Mouse (Mus musculus): Measurements from ENCODE around the gene Tmem8b. TPM values are rescaled to one million over a fixed set of nuclear protein-coding genes. Genes with fewer than 3 reads are reported as not detected.

The Tmem8b gene
- polyA plus RNA-seq, 1 experiment from 2014 or later: 0.29 TPM

DNA sequence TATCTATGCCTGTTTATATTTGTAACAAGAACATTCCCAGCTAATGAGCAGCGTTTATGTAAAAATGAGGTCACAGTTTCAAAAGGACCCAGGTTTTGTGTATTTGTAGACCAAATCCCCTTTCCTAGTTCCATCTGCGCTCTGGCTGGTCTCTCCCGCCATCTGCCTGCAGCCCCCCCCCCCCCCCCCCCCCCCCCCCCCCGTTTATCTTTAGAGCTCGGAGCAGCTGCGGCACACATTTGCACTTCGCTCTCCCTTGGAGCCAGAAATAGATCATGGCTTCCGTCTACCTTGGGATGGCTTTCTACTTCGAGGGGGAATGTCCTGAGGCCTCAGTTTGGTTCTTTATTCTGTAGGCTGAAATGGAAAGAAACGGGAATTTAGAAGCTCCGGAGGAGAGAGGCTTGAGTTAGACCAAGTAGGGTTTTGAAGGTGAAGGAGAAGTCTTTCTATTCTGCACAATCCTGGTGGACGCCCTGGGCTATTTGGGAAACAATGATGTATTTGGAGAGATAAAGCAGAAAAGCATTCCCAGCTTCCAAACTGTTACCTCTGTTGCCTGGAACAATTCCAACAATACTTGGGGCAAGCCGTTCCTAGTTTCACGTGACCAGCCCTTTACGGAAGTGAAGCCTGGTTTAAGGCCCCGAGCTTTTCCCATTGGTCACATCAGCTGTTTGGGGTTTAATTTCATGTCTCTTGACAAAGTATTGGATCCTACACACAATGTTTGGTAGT is 51.9 kb downstream of the Tmem8b start:
- DNase-seq (no peak), ATAC-seq (no peak)
- Histone ChIP-seq H3K36me3 (replicated peaks; ENCODE audit: insufficient read depth, low read length) (no peaks in the 10 kb centered on the region), H3K9me3 (ENCODE audit: low read length) (no peaks in the 10 kb centered on the region), H3K4me3 (ENCODE audit: low read depth, low read length) (no peak overlapping the region), H3K27me3 (ENCODE audit: insufficient read depth, low read length) (no peaks in the 10 kb centered on the region), H3K4me1 (ENCODE audit: insufficient read depth) (no peaks in the 10 kb centered on the region), H3K9ac (replicated peaks) (no peak overlapping the region), H3K4me2 (ENCODE audit: low read depth, low read length) (no peak overlapping the region), H3K27ac (ENCODE audit: low read depth) (no peak overlapping the region)
- TF ChIP-seq EP300 (IDR thresholded peaks at IDR 0.05; ENCODE audit: low read depth) (no peak), CTCF (IDR thresholded peaks at IDR 0.05; ENCODE audit: low read depth) (no peak)
- 52% methylated on average over 14 of the region's 16 CpGs for WGBS (ENCODE audit: insufficient replicate concordance)

DNA sequence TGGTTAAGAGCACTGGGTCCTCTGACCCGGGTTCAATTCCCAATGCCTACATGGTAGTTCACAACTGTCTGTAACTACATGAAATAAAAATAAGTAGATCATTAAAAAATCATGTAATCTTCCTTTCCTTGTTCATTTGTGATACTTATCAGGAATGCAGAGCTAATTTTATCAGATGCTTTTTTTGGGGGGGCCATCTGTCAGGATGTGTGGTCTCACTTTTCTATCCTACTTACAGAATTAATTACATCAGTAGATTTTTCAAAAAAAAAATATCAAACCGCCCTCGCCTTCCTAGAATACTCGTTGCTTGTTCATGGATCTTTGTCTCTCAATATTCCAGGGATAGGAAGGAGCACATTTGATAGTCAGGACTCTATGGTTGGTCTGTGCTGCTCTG is 53.4 kb downstream of the Tmem8b start:
- Histone ChIP-seq H3K9me3 (ENCODE audit: low read length) (no peaks in the 10 kb centered on the region), H3K9ac (replicated peaks) (no peak overlapping the region), H3K4me2 (ENCODE audit: low read depth, low read length) (no peak overlapping the region), H3K27me3 (ENCODE audit: insufficient read depth, low read length) (no peaks in the 10 kb centered on the region), H3K4me3 (ENCODE audit: low read depth, low read length) (no peak overlapping the region), H3K4me1 (ENCODE audit: insufficient read depth) (no peaks in the 10 kb centered on the region; the same call in 1 of the 2 replicates), H3K27ac (ENCODE audit: low read depth) (no peak overlapping the region), H3K36me3 (replicated peaks; ENCODE audit: insufficient read depth, low read length) (no peaks in the 10 kb centered on the region)
- DNase-seq (no peak), ATAC-seq (no peak)
- WGBS (ENCODE audit: insufficient replicate concordance): 78% methylated on average over 4 of the region's 4 CpGs
- no peak for TF ChIP-seq EP300 (IDR thresholded peaks at IDR 0.05; ENCODE audit: low read depth)
- TF ChIP-seq CTCF (IDR thresholded peaks at IDR 0.05; ENCODE audit: low read depth): no peak

- no peak overlapping the region for H3K27ac ChIP-seq (ENCODE audit: low read depth)
- DNase-seq: no peak
- no peak overlapping the region for H3K4me3 ChIP-seq (ENCODE audit: low read depth, low read length)
- WGBS (ENCODE audit: insufficient replicate concordance): 20% methylated on average over 1 of the region's 1 CpGs
- no peak for ATAC-seq
- no peak overlapping the region for H3K4me2 ChIP-seq (ENCODE audit: low read depth, low read length)
- H3K27me3 ChIP-seq (ENCODE audit: insufficient read depth, low read length): no peaks in the 10 kb centered on the region
- H3K9ac ChIP-seq (replicated peaks): no peak overlapping the region
- H3K36me3 ChIP-seq (replicated peaks; ENCODE audit: insufficient read depth, low read length): no peaks in the 10 kb centered on the region
- peaks cover 2% of the 10 kb centered on the region for H3K4me1 ChIP-seq (ENCODE audit: insufficient read depth)
- no peak for TF ChIP-seq EP300 (IDR thresholded peaks at IDR 0.05; ENCODE audit: low read depth)
- peak; percentile 79 for TF ChIP-seq CTCF (IDR thresholded peaks at IDR 0.05; ENCODE audit: low read depth)
- no peaks in the 10 kb centered on the region for H3K9me3 ChIP-seq (ENCODE audit: low read length)
Measured at GRCm38 (mm10) chr4:43724764-43725163, 56.0 kb downstream of the Tmem8b start.

- Histone ChIP-seq H3K9ac (replicated peaks) (no peak overlapping the region), H3K36me3 (replicated peaks; ENCODE audit: insufficient read depth, low read length) (no peaks in the 10 kb centered on the region), H3K27ac (ENCODE audit: low read depth) (no peak overlapping the region), H3K4me1 (ENCODE audit: insufficient read depth) (peaks cover 2% of the 10 kb centered on the region), H3K9me3 (ENCODE audit: low read length) (no peaks in the 10 kb centered on the region), H3K4me2 (ENCODE audit: low read depth, low read length) (no peak overlapping the region), H3K4me3 (ENCODE audit: low read depth, low read length) (no peak overlapping the region), H3K27me3 (ENCODE audit: insufficient read depth, low read length) (no peaks in the 10 kb centered on the region)
- TF ChIP-seq EP300 (IDR thresholded peaks at IDR 0.05; ENCODE audit: low read depth) (no peak), CTCF (IDR thresholded peaks at IDR 0.05; ENCODE audit: low read depth) (no peak)
- 38% methylated on average over 12 of the region's 12 CpGs for WGBS (ENCODE audit: insufficient replicate concordance)
- DNase-seq (no peak), ATAC-seq (no peak)
Measured at GRCm38 (mm10) chr4:43726228-43726993, 57.6 kb downstream of the Tmem8b start.

DNA sequence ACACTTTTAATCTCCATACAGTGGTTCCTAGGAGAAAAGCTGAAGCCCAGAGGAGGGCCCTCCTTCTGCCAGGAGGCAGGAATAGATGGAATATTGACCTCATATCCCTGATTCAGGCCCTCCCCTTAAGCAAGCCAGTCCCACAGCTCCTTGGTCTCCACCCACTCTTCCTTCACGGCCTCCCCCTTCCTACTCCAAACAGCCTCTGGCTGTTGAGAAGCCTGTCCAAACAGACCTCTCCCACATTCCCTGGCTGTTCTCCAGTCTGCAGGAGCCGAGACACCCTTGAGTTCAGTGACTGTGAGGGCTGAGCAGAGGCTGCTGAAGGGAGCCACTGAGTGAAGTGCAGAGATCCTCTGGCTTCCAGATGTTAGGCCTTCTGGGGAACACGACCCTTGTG is 58.2 kb downstream of the Tmem8b start, which contains the start of gene Hrct1:
Hrct1 (plus strand) TSS at position 194 of the 400 bp plus-strand sequence.
- 39% methylated on average over 3 of the region's 3 CpGs for WGBS (ENCODE audit: insufficient replicate concordance)
- Histone ChIP-seq H3K4me3 (ENCODE audit: low read depth, low read length) (no peak within 1 kb of the TSS), H3K27ac (ENCODE audit: low read depth) (peak within 1 kb of the TSS; percentile 70), H3K4me2 (ENCODE audit: low read depth, low read length) (no peak within 1 kb of the TSS), H3K4me1 (ENCODE audit: insufficient read depth) (peaks cover 2% of the 10 kb centered on the region), H3K27me3 (ENCODE audit: insufficient read depth, low read length) (no peaks in the 10 kb centered on the region), H3K9ac (replicated peaks) (no peak within 1 kb of the TSS), H3K9me3 (ENCODE audit: low read length) (no peaks in the 10 kb centered on the region), H3K36me3 (replicated peaks; ENCODE audit: insufficient read depth, low read length) (no peaks in the 10 kb centered on the region)
- no peak for DNase-seq
- ATAC-seq: peak; percentile 24; the same call in 1 of the 2 replicates
- TF ChIP-seq CTCF (IDR thresholded peaks at IDR 0.05; ENCODE audit: low read depth) (no peak), EP300 (IDR thresholded peaks at IDR 0.05; ENCODE audit: low read depth) (no peak)
